12 mouse cellular contexts compared by ENCODE assay signal in the genomic region with DNA sequence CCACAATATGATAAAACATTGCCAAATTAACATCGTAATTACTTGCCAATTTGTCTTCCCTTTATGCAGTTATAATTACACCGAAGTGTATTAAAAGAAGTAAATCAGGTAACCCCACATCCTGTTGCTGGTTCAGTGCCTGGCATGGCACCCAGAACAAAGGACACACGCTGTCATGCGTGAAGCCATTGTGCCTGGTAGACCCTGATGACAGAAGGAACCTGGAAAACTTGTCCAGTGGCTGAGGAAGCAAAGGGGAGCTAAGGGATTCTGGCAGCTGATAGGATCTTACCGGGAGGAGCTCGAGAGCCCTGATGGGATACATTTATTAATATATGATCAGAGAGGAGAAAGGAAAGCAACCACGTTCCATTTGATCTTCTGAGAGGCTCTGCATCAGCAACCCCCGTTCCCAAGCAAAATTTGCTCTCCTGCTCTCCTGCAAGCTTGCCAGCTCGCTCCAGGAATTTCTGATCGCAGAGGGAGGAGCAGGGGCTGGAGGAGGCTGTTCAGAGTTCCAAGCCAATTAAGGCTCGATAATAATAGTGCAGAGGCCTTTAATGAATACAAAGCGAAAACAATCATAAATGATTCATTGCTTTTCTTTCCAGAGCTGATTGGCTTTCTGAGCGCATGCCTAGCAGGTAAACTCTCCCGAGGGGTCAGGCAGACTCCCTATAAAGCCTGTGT.
DNase-seq lines count a peak whose midpoint lies in the region; ATAC-seq and TF ChIP-seq lines count a peak whose summit lies in the region.
"Had no signal": no experiment of that assay in that cellular context is flagged by ENCODE, and none has a peak within 500 bp of the region (broad histone marks: within the 10 kb centered on the region; RNA-seq: fewer than 3 reads in every experiment).

No protein-coding gene starts in this region.

- 0 out of 2 replicates have a peak overlapping the region, but pooled peaks have one; percentile 15 for H3K4me2 ChIP-seq in kidney, postnatal 0 days (ENCODE audit: low read length)
- no peak overlapping the region for H3K4me2 ChIP-seq in hindbrain, embryonic 12.5 days (replicated peaks)
- H3K4me2 ChIP-seq in midbrain, embryonic 15.5 days, result peak overlapping the region; percentile 7; the same call in 1 of the 2 replicates
- H3K4me2 ChIP-seq: liver, embryonic 12.5 days had no signal

- DNase-seq in kidney, postnatal 0 days (ENCODE audit: low spot score), result no peak
- DNase-seq in kidney, adult 8-10 months, result no peak
- peak; percentile 90 for DNase-seq in brain, embryonic 14.5 days (ENCODE audit: low read depth)
- no peak for DNase-seq in heart, postnatal 36 days
- DNase-seq in right cerebral cortex, postnatal 4 days, result no peak
- DNase-seq: adrenal gland, adult 2 months; cerebellum, adult 8-10 months had no signal

- no peak overlapping the region for H3K9ac ChIP-seq in kidney, postnatal 0 days (ENCODE audit: low read depth, low read length)
- no peak overlapping the region for H3K9ac ChIP-seq in hindbrain, embryonic 12.5 days
- H3K9ac ChIP-seq in midbrain, embryonic 15.5 days, result no peak overlapping the region
- H3K9ac ChIP-seq: liver, embryonic 12.5 days had no signal

- WGBS in kidney, postnatal 0 days, result 43% methylated on average over 14 of the region's 14 CpGs
- WGBS in hindbrain, embryonic 12.5 days, result 48% methylated on average over 14 of the region's 14 CpGs
- 31% methylated on average over 14 of the region's 14 CpGs for WGBS in midbrain, embryonic 15.5 days

- TF ChIP-seq CTCF in kidney, postnatal 0 days (IDR thresholded peaks at IDR 0.05; ENCODE audit: low read depth), result no peak
- no peak for TF ChIP-seq CTCF in brain, embryonic 14.5 days (IDR thresholded peaks at IDR 0.05; ENCODE audit: borderline replicate concordance, extremely low read depth, insufficient read depth, insufficient read length)

- no peaks in the 10 kb centered on the region for H3K4me1 ChIP-seq in kidney, postnatal 0 days (replicated peaks; ENCODE audit: insufficient read depth, low read length)
- peaks cover 13% of the 10 kb centered on the region for H3K4me1 ChIP-seq in hindbrain, embryonic 12.5 days
- H3K4me1 ChIP-seq in midbrain, embryonic 15.5 days, result peaks cover 18% of the 10 kb centered on the region
- H3K4me1 ChIP-seq: liver, embryonic 12.5 days had no signal

- intact Hi-C loops in heart, postnatal 36 days (cut with DNase I), result no loop called here

- H3K4me3 ChIP-seq in kidney, postnatal 0 days (replicated peaks; ENCODE audit: low read depth, low read length), result no peak overlapping the region
- no peak overlapping the region for H3K4me3 ChIP-seq in hindbrain, embryonic 12.5 days
- H3K4me3 ChIP-seq in midbrain, embryonic 15.5 days, result no peak overlapping the region
- H3K4me3 ChIP-seq: liver, embryonic 12.5 days had no signal

- no peak for TF ChIP-seq POLR2A in brain, embryonic 14.5 days (IDR thresholded peaks at IDR 0.05; ENCODE audit: borderline replicate concordance, extremely low read depth, insufficient read depth, insufficient read length, poor library complexity, severe bottlenecking)

- no peaks in the 10 kb centered on the region for H3K36me3 ChIP-seq in kidney, postnatal 0 days (ENCODE audit: insufficient read depth, low read length)
- no peaks in the 10 kb centered on the region for H3K36me3 ChIP-seq in hindbrain, embryonic 12.5 days
- no peaks in the 10 kb centered on the region for H3K36me3 ChIP-seq in midbrain, embryonic 15.5 days (replicated peaks)
- H3K36me3 ChIP-seq: liver, embryonic 12.5 days had no signal

- no peak overlapping the region for H3K27ac ChIP-seq in kidney, postnatal 0 days
- H3K27ac ChIP-seq in hindbrain, embryonic 12.5 days, result peak overlapping the region; percentile 77
- H3K27ac ChIP-seq in midbrain, embryonic 15.5 days, result peak overlapping the region; percentile 76
- H3K27ac ChIP-seq: liver, embryonic 12.5 days; macrophage had no signal

- H3K9me3 ChIP-seq in kidney, postnatal 0 days (replicated peaks; ENCODE audit: low read length), result no peaks in the 10 kb centered on the region
- H3K9me3 ChIP-seq in hindbrain, embryonic 12.5 days (replicated peaks), result no peaks in the 10 kb centered on the region
- H3K9me3 ChIP-seq in midbrain, embryonic 15.5 days, result no peaks in the 10 kb centered on the region
- H3K9me3 ChIP-seq: liver, embryonic 12.5 days had no signal

- no peaks in the 10 kb centered on the region for H3K27me3 ChIP-seq in kidney, postnatal 0 days (ENCODE audit: insufficient read depth, low read length)
- H3K27me3 ChIP-seq in hindbrain, embryonic 12.5 days, result no peaks in the 10 kb centered on the region
- no peaks in the 10 kb centered on the region for H3K27me3 ChIP-seq in midbrain, embryonic 15.5 days (replicated peaks)
- H3K27me3 ChIP-seq: liver, embryonic 12.5 days had no signal

- no peak for ATAC-seq in kidney, postnatal 0 days (replicated peaks; ENCODE audit: low FRiP score, low read depth)
- ATAC-seq in hindbrain, embryonic 12.5 days (ENCODE audit: low FRiP score), result peak; percentile 78
- peak; percentile 76 for ATAC-seq in midbrain, embryonic 15.5 days (replicated peaks)
- ATAC-seq in cerebellum, adult (ENCODE audit: insufficient number of reproducible peaks, low FRiP score, low TSS enrichment), result no peak
- ATAC-seq: liver, embryonic 12.5 days had no signal

Comparison
In these comparisons a context has a peak if more than half of its experiments do, and no peak if none do; other contexts are left out.
1. ATAC-seq: peak in hindbrain, embryonic 12.5 days (single experiment) and midbrain, embryonic 15.5 days (single experiment); none in kidney, postnatal 0 days (single experiment) and cerebellum, adult (single experiment).